Mouse (Mus musculus): ENCODE data around the gene Eif4ebp2. TPM values are rescaled to one million over a fixed set of nuclear protein-coding genes. Genes with fewer than 3 reads are reported as not detected.

Gene Eif4ebp2
- polyA plus RNA-seq (2012; fragmentation: generic; extraction: Trizol) = 44.4 TPM

- Histone ChIP-seq H3ac (ENCODE audit: control insufficient read depth, insufficient read length) (peak within 1 kb of the TSS; percentile 64), H3K4me2 (ENCODE audit: low read depth) (peak within 1 kb of the TSS; percentile 94), H3K36me3 (ENCODE audit: control insufficient read depth, insufficient read depth) (no peaks in the 10 kb centered on the region), H3K79me2 (ENCODE audit: control insufficient read depth, insufficient read depth) (peaks cover 47% of the 10 kb centered on the region), H3K4me3 (peak within 1 kb of the TSS; percentile 82), H3K27me3 (ENCODE audit: control insufficient read depth, insufficient read depth, insufficient read length) (no peaks in the 10 kb centered on the region)
- TF ChIP-seq SRF (IDR thresholded peaks at IDR 0.05; ENCODE audit: control insufficient read depth, insufficient read length, low read depth) = peak; percentile 56
- peak; percentile 95 for TF ChIP-seq POLR2A (IDR thresholded peaks at IDR 0.05; ENCODE audit: insufficient read length, low read depth)
- no peak for TF ChIP-seq USF1 (IDR thresholded peaks at IDR 0.05; ENCODE audit: low read depth)
- TF ChIP-seq E2F4 (IDR thresholded peaks at IDR 0.05; ENCODE audit: insufficient read depth) = peak; percentile 54
- TF ChIP-seq REST (IDR thresholded peaks at IDR 0.05; ENCODE audit: insufficient read depth, insufficient read length) = peak; percentile 43
- TF ChIP-seq TCF12 (IDR thresholded peaks at IDR 0.05; ENCODE audit: insufficient read depth, poor library complexity, severe bottlenecking) = no peak
- peak; percentile 90 for TF ChIP-seq POLR2AphosphoS2 (IDR thresholded peaks at IDR 0.05; ENCODE audit: insufficient read length, low read depth)
- peak in 1 of 3 experiments; percentile 8 for TF ChIP-seq MYOG (IDR thresholded peaks at IDR 0.05; ENCODE audit: control insufficient read depth in 1 of 3, insufficient read depth in 1 of 3, insufficient read length in 2 of 3, low read depth in 2 of 3)
- TF ChIP-seq MAX (IDR thresholded peaks at IDR 0.05; ENCODE audit: low read depth) = no peak
Observed at GRCm38 (mm10) chr10:61452645-61453044, at the start of gene Eif4ebp2. Gene Eif4ebp2 (minus strand): TSS chr10:61452661.

GRCm38 (mm10) chr10:61500756-61501155 lies 48.3 kb upstream of the Eif4ebp2 start:
- H3K4me3 ChIP-seq = no peak overlapping the region
- no peaks in the 10 kb centered on the region for H3K36me3 ChIP-seq (ENCODE audit: control insufficient read depth, insufficient read depth)
- no peaks in the 10 kb centered on the region for H3K79me2 ChIP-seq (ENCODE audit: control insufficient read depth, insufficient read depth)
- H3ac ChIP-seq (ENCODE audit: control insufficient read depth, insufficient read length) = no peak overlapping the region
- no peaks in the 10 kb centered on the region for H3K27me3 ChIP-seq (ENCODE audit: control insufficient read depth, insufficient read depth, insufficient read length)
- no peak for TF ChIP-seq POLR2A (IDR thresholded peaks at IDR 0.05; ENCODE audit: insufficient read length, low read depth)
- TF ChIP-seq REST (IDR thresholded peaks at IDR 0.05; ENCODE audit: insufficient read depth, insufficient read length) = no peak
- no peak for TF ChIP-seq MAX (IDR thresholded peaks at IDR 0.05; ENCODE audit: low read depth)
- TF ChIP-seq SRF (IDR thresholded peaks at IDR 0.05; ENCODE audit: control insufficient read depth, insufficient read length, low read depth) = no peak
- no peak for TF ChIP-seq MYOD1 (IDR thresholded peaks at IDR 0.05; ENCODE audit: control insufficient read depth in 1 of 3, insufficient read length in 2 of 3, low read depth in 2 of 3)
- TF ChIP-seq E2F4 (IDR thresholded peaks at IDR 0.05; ENCODE audit: insufficient read depth) = no peak
- no peak for TF ChIP-seq MYOG (IDR thresholded peaks at IDR 0.05; ENCODE audit: control insufficient read depth in 1 of 3, insufficient read depth in 1 of 3, insufficient read length in 2 of 3, low read depth in 2 of 3)
- TF ChIP-seq TCF12 (IDR thresholded peaks at IDR 0.05; ENCODE audit: insufficient read depth, poor library complexity, severe bottlenecking) = no peak
- no peak for TF ChIP-seq POLR2AphosphoS2 (IDR thresholded peaks at IDR 0.05; ENCODE audit: insufficient read length, low read depth)
- no peak for TF ChIP-seq TCF3 (IDR thresholded peaks at IDR 0.05; ENCODE audit: insufficient read length, low read depth)
- TF ChIP-seq CEBPB (IDR thresholded peaks at IDR 0.05; ENCODE audit: insufficient read depth, poor library complexity, severe bottlenecking) = no peak
- TF ChIP-seq USF1 (IDR thresholded peaks at IDR 0.05; ENCODE audit: low read depth) = no peak
- H3K4me2 ChIP-seq (ENCODE audit: low read depth) = no peak overlapping the region

DNA sequence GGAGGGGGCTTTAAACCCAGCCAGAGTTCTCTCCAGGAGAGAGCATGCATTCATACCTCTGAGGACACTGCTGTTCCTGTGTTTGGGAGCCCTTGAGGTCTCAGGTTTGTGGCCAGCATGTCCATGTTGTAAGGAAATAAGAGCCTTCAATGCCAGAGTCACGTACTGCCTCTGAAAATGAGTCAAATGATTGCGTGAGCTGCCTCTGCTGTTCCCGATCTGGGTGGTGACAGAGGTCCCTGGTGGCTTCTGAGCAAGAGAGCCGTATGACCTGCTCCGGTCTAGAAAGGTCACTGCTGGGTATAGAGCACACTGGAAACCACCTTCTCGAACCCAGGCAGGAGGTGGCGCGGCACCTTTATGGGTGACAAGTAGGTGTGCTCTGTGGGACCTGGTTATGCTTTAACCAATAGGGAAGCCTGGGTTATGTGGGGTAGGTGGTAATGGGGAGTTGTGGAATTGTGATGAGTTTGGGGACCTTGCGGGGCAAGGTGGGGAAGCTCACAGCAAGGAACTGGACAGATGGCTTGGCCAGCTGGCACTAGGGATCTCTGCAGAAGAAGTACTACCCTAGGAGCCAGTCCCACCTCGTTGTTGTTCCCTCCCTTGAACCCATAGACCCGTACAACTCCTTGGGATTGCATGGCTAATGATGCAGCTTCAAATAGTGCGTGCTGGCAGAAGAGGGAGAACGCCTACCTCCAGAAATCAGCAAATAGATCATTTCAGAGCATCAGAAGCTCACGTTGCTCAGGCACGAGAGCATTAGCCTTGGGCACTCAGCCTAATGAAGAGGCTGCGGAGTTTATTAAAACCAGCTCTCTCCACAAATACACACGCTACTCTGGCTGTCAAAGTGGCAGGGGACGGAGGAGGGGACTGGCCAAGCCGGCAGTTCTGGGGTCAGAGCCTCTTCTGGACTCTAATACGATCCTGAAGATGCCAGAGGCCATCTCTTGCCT lies 47.3 kb upstream of the Eif4ebp2 start:
- H3K27me3 ChIP-seq (ENCODE audit: control insufficient read depth, insufficient read depth, insufficient read length) = no peaks in the 10 kb centered on the region
- TF ChIP-seq E2F4 (IDR thresholded peaks at IDR 0.05; ENCODE audit: insufficient read depth) (no peak), POLR2AphosphoS2 (IDR thresholded peaks at IDR 0.05; ENCODE audit: insufficient read length, low read depth) (no peak), MYOG (IDR thresholded peaks at IDR 0.05; ENCODE audit: control insufficient read depth in 1 of 3, insufficient read depth in 1 of 3, insufficient read length in 2 of 3, low read depth in 2 of 3) (no peak), TCF12 (IDR thresholded peaks at IDR 0.05; ENCODE audit: insufficient read depth, poor library complexity, severe bottlenecking) (no peak), POLR2A (IDR thresholded peaks at IDR 0.05; ENCODE audit: insufficient read length, low read depth) (no peak), MAX (IDR thresholded peaks at IDR 0.05; ENCODE audit: low read depth) (no peak), TCF3 (IDR thresholded peaks at IDR 0.05; ENCODE audit: insufficient read length, low read depth) (no peak), REST (IDR thresholded peaks at IDR 0.05; ENCODE audit: insufficient read depth, insufficient read length) (no peak), MYOD1 (IDR thresholded peaks at IDR 0.05; ENCODE audit: control insufficient read depth in 1 of 3, insufficient read length in 2 of 3, low read depth in 2 of 3) (no peak)
- no peaks in the 10 kb centered on the region for H3K36me3 ChIP-seq (ENCODE audit: control insufficient read depth, insufficient read depth)
- H3K4me2 ChIP-seq (ENCODE audit: low read depth) = no peak overlapping the region
- no peaks in the 10 kb centered on the region for H3K79me2 ChIP-seq (ENCODE audit: control insufficient read depth, insufficient read depth)
- no peak overlapping the region for H3ac ChIP-seq (ENCODE audit: control insufficient read depth, insufficient read length)
- H3K4me3 ChIP-seq = no peak overlapping the region

- Histone ChIP-seq H3K36me3 (ENCODE audit: control insufficient read depth, insufficient read depth) (no peaks in the 10 kb centered on the region), H3K4me2 (ENCODE audit: low read depth) (no peak overlapping the region)
Observed at GRCm38 (mm10) chr10:61496231-61496630, 43.8 kb upstream of the Eif4ebp2 start.

More at GRCm38 (mm10) chr10:61496231-61496630, 43.8 kb upstream of the Eif4ebp2 start:
- Histone ChIP-seq H3K79me2 (ENCODE audit: control insufficient read depth, insufficient read depth) (no peaks in the 10 kb centered on the region), H3ac (ENCODE audit: control insufficient read depth, insufficient read length) (no peak overlapping the region), H3K4me3 (no peak overlapping the region), H3K27me3 (ENCODE audit: control insufficient read depth, insufficient read depth, insufficient read length) (no peaks in the 10 kb centered on the region)
- TF ChIP-seq CEBPB (IDR thresholded peaks at IDR 0.05; ENCODE audit: insufficient read depth, poor library complexity, severe bottlenecking) (no peak), SRF (IDR thresholded peaks at IDR 0.05; ENCODE audit: control insufficient read depth, insufficient read length, low read depth) (no peak), USF1 (IDR thresholded peaks at IDR 0.05; ENCODE audit: low read depth) (no peak), MAX (IDR thresholded peaks at IDR 0.05; ENCODE audit: low read depth) (no peak), REST (IDR thresholded peaks at IDR 0.05; ENCODE audit: insufficient read depth, insufficient read length) (no peak), MYOD1 (IDR thresholded peaks at IDR 0.05; ENCODE audit: control insufficient read depth in 1 of 3, insufficient read length in 2 of 3, low read depth in 2 of 3) (no peak), TCF12 (IDR thresholded peaks at IDR 0.05; ENCODE audit: insufficient read depth, poor library complexity, severe bottlenecking) (no peak), POLR2AphosphoS2 (IDR thresholded peaks at IDR 0.05; ENCODE audit: insufficient read length, low read depth) (no peak), MYOG (IDR thresholded peaks at IDR 0.05; ENCODE audit: control insufficient read depth in 1 of 3, insufficient read depth in 1 of 3, insufficient read length in 2 of 3, low read depth in 2 of 3) (no peak), POLR2A (IDR thresholded peaks at IDR 0.05; ENCODE audit: insufficient read length, low read depth) (no peak), TCF3 (IDR thresholded peaks at IDR 0.05; ENCODE audit: insufficient read length, low read depth) (no peak), E2F4 (IDR thresholded peaks at IDR 0.05; ENCODE audit: insufficient read depth) (no peak)
